Mouse (Mus musculus): ENCODE results near the gene Usp46. TPM values are rescaled to one million over a fixed set of nuclear protein-coding genes. Genes with fewer than 3 reads are reported as not detected.
A peak's percentile ranks its signal among the peaks of the same experiment; 100 is the strongest.
"Not testable (repeated sequence)": the region's sequence is repeated elsewhere in the genome, so short reads cannot be mapped to it uniquely, and the experiment has no call there.

The Usp46 gene
- polyA plus RNA-seq, 2 experiments = 20.0 to 39.1 TPM

DNA sequence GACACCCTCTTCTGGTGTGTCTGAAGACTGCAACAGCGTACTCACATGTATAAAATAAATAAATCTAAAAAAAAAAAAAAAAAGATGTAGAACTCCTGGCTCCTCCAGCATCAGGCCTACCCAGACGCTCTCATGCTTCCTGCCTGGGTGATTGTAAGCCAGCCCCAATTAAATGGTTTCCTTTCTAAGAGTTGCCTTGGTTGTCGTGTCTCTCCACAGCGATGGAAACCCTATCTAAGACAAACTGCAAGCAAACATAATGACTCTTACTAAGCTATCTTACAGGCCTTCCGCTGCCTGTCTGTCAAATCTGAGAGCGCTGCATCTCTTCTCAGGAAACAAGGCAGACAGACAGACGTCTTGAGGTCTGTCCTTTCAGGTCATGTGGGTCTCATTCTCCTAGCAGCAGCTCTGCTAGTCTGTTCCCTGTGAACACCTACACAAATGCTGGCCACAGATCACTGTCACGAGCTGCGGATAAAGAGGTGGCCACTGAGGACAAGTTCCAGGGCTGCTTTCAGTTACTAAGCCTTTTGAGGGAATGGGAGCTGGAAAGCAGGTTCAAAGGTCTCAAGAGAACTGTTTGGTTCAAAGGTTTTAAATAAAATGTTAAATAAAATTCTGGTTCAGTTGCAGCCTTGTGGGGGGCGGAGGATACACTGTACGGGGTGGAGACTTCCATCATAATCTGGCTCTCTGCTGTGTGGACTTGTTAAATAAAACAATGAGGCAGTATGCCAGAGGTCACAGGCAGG is 10.8 kb upstream of the Usp46 start:
- H3K9me3 ChIP-seq (ENCODE audit: control insufficient read depth, low read length) = no peaks in the 10 kb centered on the region
- ATAC-seq (ENCODE audit: low FRiP score, low read depth) (no peak; the same call in 1 of the 2 replicates), DNase-seq (ENCODE audit: low spot score) (no peak)
- H3K27me3 ChIP-seq (ENCODE audit: control insufficient read depth, insufficient read depth, low read length) = no peaks in the 10 kb centered on the region
- no peak overlapping the region for H3K4me3 ChIP-seq (replicated peaks; ENCODE audit: low read length)
- H3K9ac ChIP-seq (ENCODE audit: low read depth, low read length, severe bottlenecking) = no peak overlapping the region
- H3K4me2 ChIP-seq (replicated peaks; ENCODE audit: low read depth, low read length, severe bottlenecking) = no peak overlapping the region
- peaks cover 9% of the 10 kb centered on the region; the same call in 1 of the 2 replicates for H3K4me1 ChIP-seq (ENCODE audit: control insufficient read depth, insufficient read depth, low read length)
- TF ChIP-seq POLR2A (IDR thresholded peaks at IDR 0.05; ENCODE audit: borderline replicate concordance, extremely low read depth, insufficient read depth, insufficient read length) = no peak
- 60% methylated on average over 11 of the region's 11 CpGs for WGBS
- no peak overlapping the region for H3K27ac ChIP-seq (replicated peaks; ENCODE audit: low read depth, low read length)
- H3K36me3 ChIP-seq (ENCODE audit: control insufficient read depth, insufficient read depth, low read length) = no peaks in the 10 kb centered on the region

DNA sequence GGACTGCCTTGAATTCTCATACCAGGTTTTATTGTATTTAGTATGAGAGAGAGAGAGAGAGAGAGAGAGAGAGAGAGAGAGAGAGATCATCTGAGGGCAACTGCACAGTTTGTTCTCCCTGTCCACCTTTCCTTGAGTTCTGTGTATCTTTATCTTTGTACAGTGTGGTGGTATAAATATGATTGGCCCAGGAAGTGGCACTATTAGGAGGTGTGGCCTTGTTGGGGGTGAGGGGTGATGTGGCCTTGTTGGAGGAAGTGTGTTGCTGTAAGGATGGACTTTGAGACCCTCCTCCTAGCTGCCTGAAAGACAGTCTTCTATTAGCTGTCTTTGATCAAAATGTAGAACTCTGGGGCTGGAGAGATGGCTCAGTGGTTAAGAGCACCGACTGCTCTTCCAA is 10.2 kb upstream of the Usp46 start:
- no peaks in the 10 kb centered on the region for H3K27me3 ChIP-seq (ENCODE audit: control insufficient read depth, insufficient read depth, low read length)
- ATAC-seq (ENCODE audit: low FRiP score, low read depth) (no peak), DNase-seq (ENCODE audit: low spot score) (no peak)
- H3K9ac ChIP-seq (ENCODE audit: low read depth, low read length, severe bottlenecking) = no peak overlapping the region
- H3K4me1 ChIP-seq (ENCODE audit: control insufficient read depth, insufficient read depth, low read length) = peaks cover 9% of the 10 kb centered on the region; the same call in 1 of the 2 replicates
- H3K36me3 ChIP-seq (ENCODE audit: control insufficient read depth, insufficient read depth, low read length) = no peaks in the 10 kb centered on the region
- no peak overlapping the region for H3K4me3 ChIP-seq (replicated peaks; ENCODE audit: low read length)
- no peak overlapping the region for H3K4me2 ChIP-seq (replicated peaks; ENCODE audit: low read depth, low read length, severe bottlenecking)
- 89% methylated on average over 1 of the region's 1 CpGs for WGBS
- no peak overlapping the region for H3K27ac ChIP-seq (replicated peaks; ENCODE audit: low read depth, low read length)
- TF ChIP-seq POLR2A (IDR thresholded peaks at IDR 0.05; ENCODE audit: borderline replicate concordance, extremely low read depth, insufficient read depth, insufficient read length) = no peak
- no peaks in the 10 kb centered on the region for H3K9me3 ChIP-seq (ENCODE audit: control insufficient read depth, low read length)

DNA sequence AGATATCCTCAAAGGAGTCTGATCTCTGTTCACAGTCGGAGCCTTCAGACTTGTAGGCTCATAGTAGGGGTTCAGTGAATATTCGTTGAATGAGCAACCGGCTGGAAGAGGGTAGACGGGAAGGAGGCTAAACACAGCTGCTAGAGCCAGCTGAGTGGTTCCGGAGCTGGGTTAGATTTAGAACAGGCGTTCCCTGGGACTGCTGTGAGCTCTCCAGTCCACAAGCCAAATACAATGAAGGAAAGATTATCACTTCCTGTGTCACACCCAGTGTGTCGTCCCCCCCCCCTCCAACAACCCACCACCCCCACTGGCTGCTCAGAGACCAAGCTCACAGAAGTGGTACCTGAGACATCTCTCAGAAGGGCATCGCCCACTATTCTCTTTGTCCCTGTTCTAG is 9.7 kb upstream of the Usp46 start:
- TF ChIP-seq POLR2A (IDR thresholded peaks at IDR 0.05; ENCODE audit: borderline replicate concordance, extremely low read depth, insufficient read depth, insufficient read length) = no peak
- WGBS = 31% methylated on average over 8 of the region's 8 CpGs
- ATAC-seq (ENCODE audit: low FRiP score, low read depth) = no peak
- Histone ChIP-seq H3K4me2 (replicated peaks; ENCODE audit: low read depth, low read length, severe bottlenecking) (no peak overlapping the region), H3K27ac (replicated peaks; ENCODE audit: low read depth, low read length) (0 out of 2 replicates have a peak overlapping the region, but pooled peaks have one; percentile 26), H3K4me3 (replicated peaks; ENCODE audit: low read length) (no peak overlapping the region), H3K36me3 (ENCODE audit: control insufficient read depth, insufficient read depth, low read length) (no peaks in the 10 kb centered on the region), H3K9me3 (ENCODE audit: control insufficient read depth, low read length) (no peaks in the 10 kb centered on the region), H3K4me1 (ENCODE audit: control insufficient read depth, insufficient read depth, low read length) (peaks cover 9% of the 10 kb centered on the region; the same call in 1 of the 2 replicates), H3K27me3 (ENCODE audit: control insufficient read depth, insufficient read depth, low read length) (no peaks in the 10 kb centered on the region), H3K9ac (ENCODE audit: low read depth, low read length, severe bottlenecking) (no peak overlapping the region)
- DNase-seq (ENCODE audit: low spot score) = no peak

DNA sequence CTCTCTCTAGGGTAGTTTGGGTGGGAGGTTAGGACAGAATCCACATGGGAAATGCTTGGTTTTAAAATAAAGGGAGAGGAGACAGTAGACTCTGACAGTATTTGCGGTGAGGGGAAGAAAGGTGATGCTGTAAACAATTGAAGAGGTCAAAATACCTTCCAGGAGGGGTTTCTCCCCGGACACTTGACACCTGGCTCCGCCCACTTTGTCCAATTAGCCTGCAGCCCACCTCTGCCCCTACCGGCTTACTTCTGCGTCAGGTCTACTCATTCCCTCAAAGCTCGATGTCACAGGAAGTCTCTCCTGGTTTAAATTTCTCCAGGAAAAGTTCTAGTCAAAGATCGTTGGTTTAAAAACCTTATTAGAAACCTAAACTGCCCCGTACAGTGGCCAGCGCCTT is 8.5 kb upstream of the Usp46 start:
- Histone ChIP-seq H3K27me3 (ENCODE audit: control insufficient read depth, insufficient read depth, low read length) (no peaks in the 10 kb centered on the region), H3K4me2 (replicated peaks; ENCODE audit: low read depth, low read length, severe bottlenecking) (no peak overlapping the region), H3K4me3 (replicated peaks; ENCODE audit: low read length) (no peak overlapping the region), H3K9me3 (ENCODE audit: control insufficient read depth, low read length) (no peaks in the 10 kb centered on the region), H3K36me3 (ENCODE audit: control insufficient read depth, insufficient read depth, low read length) (no peaks in the 10 kb centered on the region), H3K27ac (replicated peaks; ENCODE audit: low read depth, low read length) (no peak overlapping the region), H3K4me1 (ENCODE audit: control insufficient read depth, insufficient read depth, low read length) (peaks cover 9% of the 10 kb centered on the region; the same call in 1 of the 2 replicates), H3K9ac (ENCODE audit: low read depth, low read length, severe bottlenecking) (no peak overlapping the region)
- 7% methylated on average over 9 of the region's 9 CpGs for WGBS
- DNase-seq (ENCODE audit: low spot score) (no peak), ATAC-seq (ENCODE audit: low FRiP score, low read depth) (no peak)
- no peak for TF ChIP-seq POLR2A (IDR thresholded peaks at IDR 0.05; ENCODE audit: borderline replicate concordance, extremely low read depth, insufficient read depth, insufficient read length)

DNA sequence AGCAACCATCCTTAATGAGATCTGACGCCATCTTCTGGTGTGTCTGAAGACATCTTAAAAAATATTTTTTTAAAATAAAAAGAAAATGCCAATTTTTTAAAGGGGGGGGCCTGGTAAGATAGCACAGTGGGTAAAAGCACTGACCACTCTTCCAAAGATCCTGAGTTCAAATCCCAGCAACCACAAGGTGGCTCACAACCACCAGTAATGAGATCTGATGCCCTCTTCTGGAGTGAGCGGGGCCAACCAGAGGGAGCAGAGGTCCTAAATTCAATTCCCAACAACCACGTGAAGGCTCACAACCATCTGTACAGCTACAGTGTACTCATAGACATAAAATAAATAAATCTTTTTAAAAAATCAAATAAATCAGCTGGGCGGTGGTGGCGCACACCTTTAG is 2.3 kb upstream of the Usp46 start:
- H3K27me3 ChIP-seq (ENCODE audit: control insufficient read depth, insufficient read depth, low read length); H3K27ac ChIP-seq (replicated peaks; ENCODE audit: low read depth, low read length); H3K9me3 ChIP-seq (ENCODE audit: control insufficient read depth, low read length); DNase-seq (ENCODE audit: low spot score); H3K9ac ChIP-seq (ENCODE audit: low read depth, low read length, severe bottlenecking); ATAC-seq (ENCODE audit: low FRiP score, low read depth); H3K4me3 ChIP-seq (replicated peaks; ENCODE audit: low read length); H3K36me3 ChIP-seq (ENCODE audit: control insufficient read depth, insufficient read depth, low read length); H3K4me2 ChIP-seq (replicated peaks; ENCODE audit: low read depth, low read length, severe bottlenecking): not testable (repeated sequence)
- peaks cover 26% of the 10 kb centered on the region for H3K4me1 ChIP-seq (ENCODE audit: control insufficient read depth, insufficient read depth, low read length)
- 90% methylated on average over 5 of the region's 5 CpGs for WGBS

Data from limb, embryonic 14.5 days (tissue).